ENCODE assay signal across 26 mouse cellular contexts in genomic region chr6:134066112-134066511, GRCm38 (mm10). TPM values are rescaled to one million over a fixed set of nuclear protein-coding genes. Genes with fewer than 3 reads are reported as not detected.
DNase-seq lines count a peak whose midpoint lies in the region; ATAC-seq and TF ChIP-seq lines count a peak whose summit lies in the region.
"Had no signal": no experiment of that assay in that cellular context is flagged by ENCODE, and none has a peak within 500 bp of the region (broad histone marks: within the 10 kb centered on the region; RNA-seq: fewer than 3 reads in every experiment).

No protein-coding gene starts in this region.

- H3K9ac ChIP-seq in heart, embryonic 12.5 days: no peak overlapping the region
- H3K9ac ChIP-seq in midbrain, embryonic 16.5 days (ENCODE audit: low read depth, low read length): no peak overlapping the region
- H3K9ac ChIP-seq in intestine, embryonic 16.5 days (ENCODE audit: low read depth, low read length): no peak overlapping the region
- H3K9ac ChIP-seq in stomach, embryonic 15.5 days: no peak overlapping the region
- no peak overlapping the region for H3K9ac ChIP-seq in hindbrain, postnatal 0 days (replicated peaks; ENCODE audit: low read length)
- H3K9ac ChIP-seq: embryonic facial prominence, embryonic 13.5 days; limb, embryonic 12.5 days; midbrain, embryonic 12.5 days had no signal

- ATAC-seq in heart, embryonic 12.5 days (ENCODE audit: insufficient number of reproducible peaks, low FRiP score): no peak
- ATAC-seq in midbrain, embryonic 16.5 days: 0 out of 2 replicates have a peak, but pooled peaks have one; percentile 32
- peak; percentile 93 for ATAC-seq in intestine, embryonic 16.5 days
- ATAC-seq in stomach, embryonic 15.5 days (ENCODE audit: insufficient read depth, low FRiP score, low read depth): no peak
- no peak for ATAC-seq in hindbrain, postnatal 0 days
- ATAC-seq: forebrain, embryonic 16.5 days; hindbrain, embryonic 16.5 days had no signal

- intact Hi-C loops in heart, postnatal 36 days (cut with DNase I): no loop called here

- H3K27me3 ChIP-seq in heart, embryonic 12.5 days (replicated peaks): no peaks in the 10 kb centered on the region
- H3K27me3 ChIP-seq in midbrain, embryonic 16.5 days (ENCODE audit: control insufficient read depth, insufficient read depth, low read depth, low read length): no peaks in the 10 kb centered on the region
- no peaks in the 10 kb centered on the region for H3K27me3 ChIP-seq in midbrain, embryonic 10.5 days (ENCODE audit: low read depth, poor library complexity, severe bottlenecking)
- no peaks in the 10 kb centered on the region for H3K27me3 ChIP-seq in intestine, embryonic 16.5 days (replicated peaks; ENCODE audit: control insufficient read depth, insufficient read depth, low read length)
- no peaks in the 10 kb centered on the region for H3K27me3 ChIP-seq in stomach, embryonic 15.5 days (replicated peaks)
- no peaks in the 10 kb centered on the region for H3K27me3 ChIP-seq in hindbrain, postnatal 0 days (ENCODE audit: insufficient read depth, low read length)
- H3K27me3 ChIP-seq: embryonic facial prominence, embryonic 13.5 days; limb, embryonic 12.5 days; midbrain, embryonic 12.5 days had no signal

- no peak for DNase-seq in heart, postnatal 36 days
- DNase-seq in midbrain, embryonic 10.5 days (ENCODE audit: low spot score): no peak
- no peak for DNase-seq in gastrocnemius, adult 18-20 months (ENCODE audit: low spot score)
- no peak for DNase-seq in hindbrain, postnatal 0 days (ENCODE audit: low spot score)
- DNase-seq: adrenal gland, postnatal 10 days; cerebellum, adult 11-12 months; cerebellum, adult 9-11 months; heart, adult 2 months; lung, postnatal 10 days; retina, postnatal 1 day; right cerebral cortex, postnatal 14 days; spleen, adult 18-20 months; thymus, postnatal 25 days had no signal

- no peak overlapping the region for H3K4me2 ChIP-seq in heart, embryonic 12.5 days
- H3K4me2 ChIP-seq in midbrain, embryonic 16.5 days (ENCODE audit: low read length): no peak overlapping the region
- H3K4me2 ChIP-seq in intestine, embryonic 16.5 days (ENCODE audit: low read depth, low read length): no peak overlapping the region
- H3K4me2 ChIP-seq in stomach, embryonic 15.5 days: no peak overlapping the region
- H3K4me2 ChIP-seq in hindbrain, postnatal 0 days (ENCODE audit: low read depth, low read length): no peak overlapping the region
- H3K4me2 ChIP-seq: embryonic facial prominence, embryonic 13.5 days; limb, embryonic 12.5 days; midbrain, embryonic 12.5 days had no signal

- H3K4me1 ChIP-seq in heart, embryonic 12.5 days (replicated peaks): peaks cover 68% of the 10 kb centered on the region
- no peaks in the 10 kb centered on the region for H3K4me1 ChIP-seq in midbrain, embryonic 16.5 days (ENCODE audit: control insufficient read depth, insufficient read depth, low read length)
- H3K4me1 ChIP-seq in midbrain, embryonic 10.5 days: no peaks in the 10 kb centered on the region
- H3K4me1 ChIP-seq in intestine, embryonic 16.5 days (ENCODE audit: control insufficient read depth, insufficient read depth, low read length): peaks cover 5% of the 10 kb centered on the region
- H3K4me1 ChIP-seq in stomach, embryonic 15.5 days: peaks cover 5% of the 10 kb centered on the region; the same call in 1 of the 2 replicates
- no peaks in the 10 kb centered on the region for H3K4me1 ChIP-seq in hindbrain, postnatal 0 days (ENCODE audit: insufficient read depth, low read length)
- H3K4me1 ChIP-seq: embryonic facial prominence, embryonic 13.5 days; midbrain, embryonic 12.5 days had no signal

- 34% methylated on average over 6 of the region's 6 CpGs for WGBS in heart, embryonic 12.5 days
- 71% methylated on average over 6 of the region's 6 CpGs for WGBS in midbrain, embryonic 16.5 days
- WGBS in midbrain, embryonic 10.5 days: 70% methylated on average over 6 of the region's 6 CpGs
- 39% methylated on average over 6 of the region's 6 CpGs for WGBS in intestine, embryonic 16.5 days
- 55% methylated on average over 6 of the region's 6 CpGs for WGBS in stomach, embryonic 15.5 days
- 66% methylated on average over 6 of the region's 6 CpGs for WGBS in hindbrain, postnatal 0 days

- no peaks in the 10 kb centered on the region for H3K9me3 ChIP-seq in heart, embryonic 12.5 days (replicated peaks)
- no peaks in the 10 kb centered on the region for H3K9me3 ChIP-seq in midbrain, embryonic 16.5 days (replicated peaks; ENCODE audit: control insufficient read depth, low read length, poor library complexity, severe bottlenecking)
- no peaks in the 10 kb centered on the region for H3K9me3 ChIP-seq in midbrain, embryonic 10.5 days (replicated peaks)
- no peaks in the 10 kb centered on the region for H3K9me3 ChIP-seq in intestine, embryonic 16.5 days (ENCODE audit: control insufficient read depth, low read length)
- no peaks in the 10 kb centered on the region for H3K9me3 ChIP-seq in stomach, embryonic 15.5 days
- H3K9me3 ChIP-seq in hindbrain, postnatal 0 days (ENCODE audit: low read length): no peaks in the 10 kb centered on the region
- H3K9me3 ChIP-seq: embryonic facial prominence, embryonic 13.5 days; forebrain, embryonic 10.5 days; G1E; limb, embryonic 12.5 days; midbrain, embryonic 12.5 days had no signal

- TF ChIP-seq CTCF in hindbrain, postnatal 0 days (IDR thresholded peaks at IDR 0.05; ENCODE audit: low read depth): no peak

- H3K36me3 ChIP-seq in heart, embryonic 12.5 days: peaks cover 29% of the 10 kb centered on the region
- H3K36me3 ChIP-seq in midbrain, embryonic 16.5 days (ENCODE audit: control insufficient read depth, insufficient read depth, low read length): no peaks in the 10 kb centered on the region
- peaks cover 56% of the 10 kb centered on the region for H3K36me3 ChIP-seq in midbrain, embryonic 10.5 days
- no peaks in the 10 kb centered on the region; the same call in 1 of the 2 replicates for H3K36me3 ChIP-seq in intestine, embryonic 16.5 days (ENCODE audit: control insufficient read depth, insufficient read depth, low read length)
- no peaks in the 10 kb centered on the region for H3K36me3 ChIP-seq in stomach, embryonic 15.5 days
- no peaks in the 10 kb centered on the region for H3K36me3 ChIP-seq in hindbrain, postnatal 0 days (ENCODE audit: insufficient read depth, low read length)

- H3K27ac ChIP-seq in heart, embryonic 12.5 days (ENCODE audit: poor library complexity, severe bottlenecking): 0 out of 2 replicates have a peak overlapping the region, but pooled peaks have one; percentile 52
- no peak overlapping the region for H3K27ac ChIP-seq in midbrain, embryonic 16.5 days (ENCODE audit: low read length)
- no peak overlapping the region for H3K27ac ChIP-seq in midbrain, embryonic 10.5 days (replicated peaks)
- peak overlapping the region; percentile 65 for H3K27ac ChIP-seq in intestine, embryonic 16.5 days (ENCODE audit: low read length)
- 0 out of 2 replicates have a peak overlapping the region, but pooled peaks have one; percentile 4 for H3K27ac ChIP-seq in stomach, embryonic 15.5 days
- no peak overlapping the region for H3K27ac ChIP-seq in hindbrain, postnatal 0 days
- H3K27ac ChIP-seq: embryonic facial prominence, embryonic 13.5 days; forebrain, embryonic 10.5 days; heart, adult 2 months; layer of hippocampus, adult 2 months; left cerebral cortex, adult 2 months; limb, embryonic 12.5 days; midbrain, embryonic 12.5 days had no signal

- H3K4me3 ChIP-seq in heart, embryonic 12.5 days: no peak overlapping the region
- H3K4me3 ChIP-seq in midbrain, embryonic 16.5 days (ENCODE audit: low read depth, low read length): no peak overlapping the region
- H3K4me3 ChIP-seq in midbrain, embryonic 10.5 days: no peak overlapping the region
- H3K4me3 ChIP-seq in intestine, embryonic 16.5 days (ENCODE audit: low read length): no peak overlapping the region
- no peak overlapping the region for H3K4me3 ChIP-seq in stomach, embryonic 15.5 days (replicated peaks)
- H3K4me3 ChIP-seq in hindbrain, postnatal 0 days (ENCODE audit: low read length): no peak overlapping the region
- H3K4me3 ChIP-seq: embryonic facial prominence, embryonic 13.5 days; forebrain, embryonic 10.5 days; heart, adult 2 months; layer of hippocampus, adult 2 months; left cerebral cortex, adult 2 months; limb, embryonic 12.5 days; midbrain, embryonic 12.5 days had no signal

RNA-seq across cellular contexts. Expression of gene Etv6, which starts 30.6 kb away (rescaled TPM):
- polyA plus RNA-seq in heart, embryonic 12.5 days (2016; fragmentation: Nextera tagmentation; extraction: Ambion mirVana): 19.9 and 20.9 TPM in 2 replicates
- total RNA-seq in heart, postnatal 36 days (2021): 10 to 100 TPM; 11.5 to 15.0 TPM
- polyA plus RNA-seq in midbrain, embryonic 16.5 days (2015; fragmentation: Nextera tagmentation; extraction: Ambion mirVana): 3.4 and 3.9 TPM in 2 replicates
- polyA plus RNA-seq in midbrain, embryonic 10.5 days (2016; fragmentation: Nextera tagmentation; extraction: Ambion mirVana): 12.6 and 12.8 TPM in 2 replicates
- 10.4 and 10.5 TPM in 2 replicates for polyA plus RNA-seq in intestine, embryonic 16.5 days (2015; fragmentation: Nextera tagmentation; extraction: Ambion mirVana)
- 13.6 and 13.8 TPM in 2 replicates for polyA plus RNA-seq in stomach, embryonic 15.5 days (2015; fragmentation: Nextera tagmentation; extraction: Ambion mirVana)
- 1 to 10 TPM; 5.7 to 9.4 TPM for total RNA-seq in gastrocnemius, adult 18-20 months (2021)
- 7.5 and 9.1 TPM in 2 replicates for total RNA-seq in hindbrain, postnatal 0 days (2014; rRNA removed)
- polyA plus RNA-seq in hindbrain, postnatal 0 days (2015; fragmentation: Nextera tagmentation; extraction: Ambion mirVana): 3.6 and 4.0 TPM in 2 replicates

Comparison
In these comparisons a context has a peak if more than half of its experiments do, and no peak if none do; other contexts are left out.
1. ATAC-seq: peak in midbrain, embryonic 16.5 days (single experiment) and intestine, embryonic 16.5 days (single experiment); none in heart, embryonic 12.5 days (single experiment), stomach, embryonic 15.5 days (single experiment) and hindbrain, postnatal 0 days (single experiment).
2. H3K27ac ChIP-seq: peak in heart, embryonic 12.5 days (single experiment), intestine, embryonic 16.5 days (single experiment) and stomach, embryonic 15.5 days (single experiment); none in midbrain, embryonic 16.5 days (single experiment), midbrain, embryonic 10.5 days (single experiment) and hindbrain, postnatal 0 days (single experiment).